Mouse (Mus musculus): ENCODE data around the gene Rgs10. TPM values are rescaled to one million over a fixed set of nuclear protein-coding genes. Genes with fewer than 3 reads are reported as not detected.

Gene Rgs10
- polyA plus RNA-seq, 1 experiment from 2014 or later = 56.7 TPM

GRCm38 (mm10) chr7:128398664-128399063 is 19.9 kb downstream of the Rgs10 start:
- no peak overlapping the region for H3K4me2 ChIP-seq (replicated peaks)
- H3K4me3 ChIP-seq (replicated peaks; ENCODE audit: low read length) = no peak overlapping the region
- no peaks in the 10 kb centered on the region for H3K9me3 ChIP-seq (ENCODE audit: control insufficient read depth, low read length)
- H3K27me3 ChIP-seq (ENCODE audit: control insufficient read depth, insufficient read depth, low read length) = no peaks in the 10 kb centered on the region
- no peaks in the 10 kb centered on the region for H3K4me1 ChIP-seq (replicated peaks; ENCODE audit: control insufficient read depth, insufficient read depth, low read length)
- no peak overlapping the region for H3K9ac ChIP-seq
- ATAC-seq (ENCODE audit: low FRiP score) (no peak), DNase-seq (ENCODE audit: low spot score) (no peak)
- WGBS = 78% methylated on average over 4 of the region's 4 CpGs
- no peaks in the 10 kb centered on the region for H3K36me3 ChIP-seq (replicated peaks; ENCODE audit: control insufficient read depth, insufficient read depth)
- no peak overlapping the region for H3K27ac ChIP-seq

- Histone ChIP-seq H3K27ac (no peak overlapping the region), H3K4me2 (replicated peaks) (no peak overlapping the region), H3K36me3 (replicated peaks; ENCODE audit: control insufficient read depth, insufficient read depth) (no peaks in the 10 kb centered on the region), H3K9me3 (ENCODE audit: control insufficient read depth, low read length) (no peaks in the 10 kb centered on the region), H3K4me3 (replicated peaks; ENCODE audit: low read length) (no peak overlapping the region), H3K9ac (no peak overlapping the region), H3K4me1 (replicated peaks; ENCODE audit: control insufficient read depth, insufficient read depth, low read length) (no peaks in the 10 kb centered on the region), H3K27me3 (ENCODE audit: control insufficient read depth, insufficient read depth, low read length) (no peaks in the 10 kb centered on the region)
- DNase-seq (ENCODE audit: low spot score) = no peak
- no peak for ATAC-seq (ENCODE audit: low FRiP score)
- WGBS = 79% methylated on average over 2 of the region's 2 CpGs
Observed at GRCm38 (mm10) chr7:128397066-128397465, 21.5 kb downstream of the Rgs10 start.

- no peak overlapping the region for H3K4me2 ChIP-seq (replicated peaks)
- DNase-seq (ENCODE audit: low spot score) (no peak), ATAC-seq (ENCODE audit: low FRiP score) (no peak)
- H3K27me3 ChIP-seq (ENCODE audit: control insufficient read depth, insufficient read depth, low read length) = no peaks in the 10 kb centered on the region
- 66% methylated on average over 4 of the region's 4 CpGs for WGBS
- H3K36me3 ChIP-seq (replicated peaks; ENCODE audit: control insufficient read depth, insufficient read depth) = no peaks in the 10 kb centered on the region
- no peaks in the 10 kb centered on the region for H3K9me3 ChIP-seq (ENCODE audit: control insufficient read depth, low read length)
- H3K9ac ChIP-seq = no peak overlapping the region
- H3K4me3 ChIP-seq (replicated peaks; ENCODE audit: low read length) = no peak overlapping the region
- no peak overlapping the region for H3K27ac ChIP-seq
- no peaks in the 10 kb centered on the region for H3K4me1 ChIP-seq (replicated peaks; ENCODE audit: control insufficient read depth, insufficient read depth, low read length)
Observed at GRCm38 (mm10) chr7:128393756-128394155, 24.8 kb downstream of the Rgs10 start.

- no peak overlapping the region for H3K9ac ChIP-seq
- H3K36me3 ChIP-seq (replicated peaks; ENCODE audit: control insufficient read depth, insufficient read depth) = no peaks in the 10 kb centered on the region
- WGBS = 47% methylated on average over 5 of the region's 5 CpGs
- H3K4me3 ChIP-seq (replicated peaks; ENCODE audit: low read length) = no peak overlapping the region
- ATAC-seq (ENCODE audit: low FRiP score) (no peak), DNase-seq (ENCODE audit: low spot score) (no peak)
- H3K9me3 ChIP-seq (ENCODE audit: control insufficient read depth, low read length) = no peaks in the 10 kb centered on the region
- H3K27ac ChIP-seq = no peak overlapping the region
- H3K4me2 ChIP-seq (replicated peaks) = no peak overlapping the region
- H3K27me3 ChIP-seq (ENCODE audit: control insufficient read depth, insufficient read depth, low read length) = no peaks in the 10 kb centered on the region
- no peaks in the 10 kb centered on the region for H3K4me1 ChIP-seq (replicated peaks; ENCODE audit: control insufficient read depth, insufficient read depth, low read length)
Observed at GRCm38 (mm10) chr7:128392972-128393314, 25.6 kb downstream of the Rgs10 start.

- H3K27ac ChIP-seq = no peak overlapping the region
- H3K4me2 ChIP-seq (replicated peaks) = no peak overlapping the region
- 84% methylated on average over 18 of the region's 18 CpGs for WGBS
- DNase-seq (ENCODE audit: low spot score) (no peak), ATAC-seq (ENCODE audit: low FRiP score) (no peak)
- H3K4me1 ChIP-seq (replicated peaks; ENCODE audit: control insufficient read depth, insufficient read depth, low read length) = no peaks in the 10 kb centered on the region
- H3K4me3 ChIP-seq (replicated peaks; ENCODE audit: low read length) = no peak overlapping the region
- no peak overlapping the region for H3K9ac ChIP-seq
- H3K36me3 ChIP-seq (replicated peaks; ENCODE audit: control insufficient read depth, insufficient read depth) = no peaks in the 10 kb centered on the region
- H3K27me3 ChIP-seq (ENCODE audit: control insufficient read depth, insufficient read depth, low read length) = no peaks in the 10 kb centered on the region
- H3K9me3 ChIP-seq (ENCODE audit: control insufficient read depth, low read length) = no peaks in the 10 kb centered on the region
Observed at GRCm38 (mm10) chr7:128392071-128392971, 26.2 kb downstream of the Rgs10 start.

GRCm38 (mm10) chr7:128391267-128392057 is 27.1 kb downstream of the Rgs10 start:
- Histone ChIP-seq H3K4me1 (replicated peaks; ENCODE audit: control insufficient read depth, insufficient read depth, low read length) (no peaks in the 10 kb centered on the region), H3K27me3 (ENCODE audit: control insufficient read depth, insufficient read depth, low read length) (no peaks in the 10 kb centered on the region), H3K9ac (no peak overlapping the region), H3K36me3 (replicated peaks; ENCODE audit: control insufficient read depth, insufficient read depth) (no peaks in the 10 kb centered on the region), H3K4me3 (replicated peaks; ENCODE audit: low read length) (no peak overlapping the region), H3K4me2 (replicated peaks) (no peak overlapping the region), H3K9me3 (ENCODE audit: control insufficient read depth, low read length) (no peaks in the 10 kb centered on the region), H3K27ac (no peak overlapping the region)
- no peak for DNase-seq (ENCODE audit: low spot score)
- WGBS = 48% methylated on average over 12 of the region's 12 CpGs
- no peak for ATAC-seq (ENCODE audit: low FRiP score)

GRCm38 (mm10) chr7:128388968-128389367 is 29.6 kb downstream of the Rgs10 start:
- H3K27me3 ChIP-seq (ENCODE audit: control insufficient read depth, insufficient read depth, low read length) = no peaks in the 10 kb centered on the region
- DNase-seq (ENCODE audit: low spot score) = peak; percentile 47
- no peak overlapping the region for H3K4me2 ChIP-seq (replicated peaks)
- no peak overlapping the region for H3K27ac ChIP-seq
- no peaks in the 10 kb centered on the region for H3K4me1 ChIP-seq (replicated peaks; ENCODE audit: control insufficient read depth, insufficient read depth, low read length)
- no peaks in the 10 kb centered on the region for H3K36me3 ChIP-seq (replicated peaks; ENCODE audit: control insufficient read depth, insufficient read depth)
- 28% methylated on average over 7 of the region's 7 CpGs for WGBS
- H3K9ac ChIP-seq = no peak overlapping the region
- no peak for ATAC-seq (ENCODE audit: low FRiP score)
- H3K4me3 ChIP-seq (replicated peaks; ENCODE audit: low read length) = no peak overlapping the region
- no peaks in the 10 kb centered on the region for H3K9me3 ChIP-seq (ENCODE audit: control insufficient read depth, low read length)

GRCm38 (mm10) chr7:128383726-128384463 is 34.7 kb downstream of the Rgs10 start:
- no peak for ATAC-seq (ENCODE audit: low FRiP score)
- H3K4me3 ChIP-seq (replicated peaks; ENCODE audit: low read length) = no peak overlapping the region
- DNase-seq (ENCODE audit: low spot score) = no peak
- H3K9me3 ChIP-seq (ENCODE audit: control insufficient read depth, low read length) = no peaks in the 10 kb centered on the region
- 85% methylated on average over 10 of the region's 10 CpGs for WGBS
- H3K27ac ChIP-seq = no peak overlapping the region
- no peaks in the 10 kb centered on the region for H3K4me1 ChIP-seq (replicated peaks; ENCODE audit: control insufficient read depth, insufficient read depth, low read length)
- no peaks in the 10 kb centered on the region for H3K36me3 ChIP-seq (replicated peaks; ENCODE audit: control insufficient read depth, insufficient read depth)
- H3K4me2 ChIP-seq (replicated peaks) = no peak overlapping the region
- no peaks in the 10 kb centered on the region for H3K27me3 ChIP-seq (ENCODE audit: control insufficient read depth, insufficient read depth, low read length)
- H3K9ac ChIP-seq = no peak overlapping the region

GRCm38 (mm10) chr7:128383189-128383725 is 35.3 kb downstream of the Rgs10 start:
- 84% methylated on average over 7 of the region's 7 CpGs for whole genome bisulfite sequencing
- H3K4me3 ChIP-seq (replicated peaks; ENCODE audit: low read length) = no peak overlapping the region
- no peaks in the 10 kb centered on the region for H3K4me1 ChIP-seq (replicated peaks; ENCODE audit: control insufficient read depth, insufficient read depth, low read length)
- H3K9me3 ChIP-seq (ENCODE audit: control insufficient read depth, low read length) = no peaks in the 10 kb centered on the region
- ATAC-seq (ENCODE audit: low FRiP score) (no peak), DNase-seq (ENCODE audit: low spot score) (no peak)
- H3K27me3 ChIP-seq (ENCODE audit: control insufficient read depth, insufficient read depth, low read length) = no peaks in the 10 kb centered on the region
- H3K27ac ChIP-seq = no peak overlapping the region
- H3K36me3 ChIP-seq (replicated peaks; ENCODE audit: control insufficient read depth, insufficient read depth) = no peaks in the 10 kb centered on the region
- H3K4me2 ChIP-seq (replicated peaks) = no peak overlapping the region
- H3K9ac ChIP-seq = no peak overlapping the region

All from hindbrain, embryonic 14.5 days (tissue).